Mouse (Mus musculus) NIH3T3 (cell line): ENCODE results near the gene Clcn2.
A peak's percentile ranks its signal among the peaks of the same experiment; 100 is the strongest.

Source experiments
- DNase-seq: peaks from one replicate; pipeline ENCODE4 v3.0.0-alpha.2; 2012; ENCODE audit warnings: low read depth

Clcn2 gene

DNA sequence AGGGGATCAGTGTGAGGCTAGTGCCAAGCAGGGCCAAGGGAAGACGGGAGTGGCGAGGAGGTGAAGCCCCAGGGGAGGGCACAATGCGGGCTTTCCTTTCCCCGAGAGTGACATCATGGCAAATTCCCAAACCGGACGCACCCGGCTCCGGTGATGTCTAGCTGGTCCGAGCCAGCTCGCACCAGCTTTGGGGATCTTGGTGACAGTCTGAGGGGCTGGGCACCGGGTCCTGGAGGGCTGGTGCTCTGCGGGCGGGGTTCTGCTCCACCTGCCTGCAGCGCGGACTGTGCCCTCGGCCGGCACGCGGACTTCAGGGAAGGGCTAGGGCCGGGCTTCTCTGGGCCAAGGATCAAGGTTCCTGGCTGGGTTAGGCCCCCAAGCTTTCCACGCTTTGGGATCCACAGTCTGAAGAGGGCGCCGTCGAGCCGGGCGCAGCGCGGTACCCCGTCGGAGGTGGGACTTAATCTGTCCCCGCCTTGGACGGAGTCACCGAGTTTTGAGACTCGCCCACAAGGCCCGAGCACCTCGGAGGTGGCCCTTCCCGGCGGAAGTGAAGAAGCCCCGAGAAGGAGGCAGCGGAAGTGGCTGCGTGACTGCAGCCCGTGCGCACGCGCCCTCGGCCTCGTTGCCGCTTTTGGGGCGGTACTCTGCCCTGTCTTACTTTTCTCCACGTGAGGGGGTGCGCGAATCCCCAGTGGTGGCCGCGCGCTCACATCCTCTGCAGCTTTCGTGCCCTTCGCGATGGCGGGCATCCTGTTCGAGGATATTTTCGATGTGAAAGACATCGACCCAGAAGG lies at the start of gene Clcn2, which contains the start of gene Polr2h:
Gene Clcn2, minus strand, starts transcription at position 566 of the 797 bp plus-strand sequence.
Gene Polr2h, plus strand, starts transcription at position 485 of the 797 bp plus-strand sequence.
- DNase-seq: peak; percentile 98

DNA sequence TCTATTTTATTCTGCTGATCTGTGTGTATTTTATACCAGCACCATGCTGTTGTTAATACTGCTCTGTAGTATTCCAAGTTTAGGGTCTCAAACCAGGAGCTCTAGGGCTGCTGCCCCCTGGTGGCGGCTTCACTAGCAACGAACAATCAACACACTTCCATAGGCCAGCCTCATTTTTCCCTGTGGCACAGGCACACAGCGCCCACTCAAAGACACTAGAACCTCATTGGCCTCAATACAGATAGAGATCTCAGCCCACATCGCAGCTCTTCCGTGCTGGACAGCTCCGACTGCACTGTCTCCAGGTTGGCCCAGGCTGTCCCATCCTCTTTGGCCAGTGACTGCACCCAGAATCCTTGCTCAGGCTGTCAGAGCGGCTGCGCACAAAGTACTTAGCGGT lies 47.7 kb upstream of the Clcn2 start:
- peak; percentile 74 for DNase-seq

DNA sequence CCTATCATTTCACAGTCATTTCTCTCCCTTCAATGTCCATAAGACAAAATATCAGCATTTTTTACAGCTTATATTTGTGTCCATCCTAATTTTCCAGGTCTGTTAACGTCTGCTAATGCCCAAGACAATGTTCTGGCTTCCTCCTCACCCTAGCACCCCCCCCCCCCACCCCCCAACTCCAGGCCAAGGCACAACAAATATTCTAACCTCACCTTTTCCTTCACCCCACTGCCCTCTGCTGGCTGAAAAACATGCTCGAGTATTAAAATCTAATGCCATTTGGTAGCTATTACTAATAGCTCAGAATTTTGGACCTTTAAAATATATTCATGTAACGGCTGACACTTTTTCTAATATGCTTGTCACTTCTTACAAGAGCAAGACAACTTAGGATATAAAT lies 44.1 kb upstream of the Clcn2 start:
- DNase-seq: peak; percentile 82

- DNase-seq: no peak
Measured at GRCm38 (mm10) chr16:20757385-20757784, 39.8 kb upstream of the Clcn2 start.

DNA sequence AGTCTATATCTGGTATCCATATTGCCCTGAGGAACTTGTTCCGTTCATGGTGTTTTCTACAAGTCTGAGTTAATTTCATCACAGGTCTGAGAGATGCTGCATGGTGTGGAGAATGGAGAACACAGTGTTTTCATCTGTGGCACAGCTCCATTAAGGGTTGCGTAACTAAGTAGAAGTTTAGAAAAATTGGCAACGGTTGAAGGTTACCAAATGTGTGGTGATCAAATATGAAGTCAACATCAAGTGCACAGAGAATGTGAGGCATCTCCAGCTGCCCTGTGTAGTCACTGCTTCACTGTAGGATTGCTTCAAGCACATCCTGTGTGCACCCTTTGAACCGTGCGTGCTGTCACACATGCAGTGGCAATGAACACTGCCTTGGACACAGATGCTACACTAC lies 38.5 kb upstream of the Clcn2 start:
- peak; percentile 78 for DNase-seq

DNA sequence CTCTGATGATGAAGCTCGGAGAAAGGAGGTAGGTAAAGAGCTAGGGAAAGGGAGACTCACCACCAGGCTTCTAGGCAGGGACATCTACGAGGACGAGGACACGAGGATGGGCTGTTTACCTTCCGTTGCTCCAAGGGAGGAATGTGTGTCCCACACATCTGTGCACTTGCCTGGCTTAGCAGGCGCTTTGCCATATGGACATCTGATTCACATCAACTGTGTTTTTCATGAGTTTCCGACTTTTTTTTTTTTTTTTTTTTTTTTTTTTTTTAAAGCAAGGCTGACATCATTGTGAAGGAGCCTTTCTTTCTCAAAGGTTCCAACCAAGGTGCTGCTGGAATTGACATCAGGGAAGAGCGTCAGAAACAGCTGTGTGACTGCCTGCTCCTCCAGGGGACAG lies 33.0 kb upstream of the Clcn2 start:
- peak; percentile 74 for DNase-seq

DNA sequence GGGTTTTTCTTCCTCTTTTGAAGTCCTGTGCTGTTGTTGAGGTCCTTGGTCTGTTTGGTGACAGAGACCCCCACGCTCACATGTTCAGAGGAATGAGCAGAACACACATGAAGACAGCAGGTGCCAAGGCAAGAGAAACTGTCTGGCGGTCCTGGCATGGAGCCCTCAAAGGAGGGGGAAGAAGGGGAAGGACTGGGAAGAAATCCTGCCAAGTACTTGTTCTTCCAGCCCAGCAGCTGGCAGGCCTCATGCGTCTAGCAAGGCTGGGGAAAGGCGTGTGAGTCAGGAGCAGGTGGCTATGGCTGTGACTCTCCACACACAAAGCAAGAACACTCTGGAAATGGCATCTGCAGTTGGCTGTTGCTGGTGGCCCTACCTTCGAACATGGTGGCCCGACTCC lies 29.1 kb upstream of the Clcn2 start:
- DNase-seq: peak; percentile 60

DNA sequence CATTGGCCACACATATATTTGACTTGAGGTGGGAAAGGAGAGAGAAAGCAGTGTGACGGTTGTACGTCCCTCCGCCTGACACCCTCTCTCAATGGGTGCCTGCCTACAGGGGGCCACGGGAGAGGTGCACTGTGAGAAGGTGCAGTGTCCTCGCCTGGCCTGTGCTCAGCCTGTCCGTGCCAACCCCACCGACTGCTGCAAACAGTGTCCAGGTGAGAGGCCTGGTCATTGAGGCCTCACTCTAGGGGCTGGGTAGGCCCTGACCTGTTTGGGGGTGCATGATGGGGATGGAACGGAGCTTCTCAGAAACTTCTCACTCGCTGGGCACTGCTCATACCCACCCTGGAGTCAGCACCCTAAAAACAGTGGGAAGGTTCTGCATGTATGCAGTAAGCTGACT lies 22.3 kb upstream of the Clcn2 start:
- DNase-seq: no peak

DNA sequence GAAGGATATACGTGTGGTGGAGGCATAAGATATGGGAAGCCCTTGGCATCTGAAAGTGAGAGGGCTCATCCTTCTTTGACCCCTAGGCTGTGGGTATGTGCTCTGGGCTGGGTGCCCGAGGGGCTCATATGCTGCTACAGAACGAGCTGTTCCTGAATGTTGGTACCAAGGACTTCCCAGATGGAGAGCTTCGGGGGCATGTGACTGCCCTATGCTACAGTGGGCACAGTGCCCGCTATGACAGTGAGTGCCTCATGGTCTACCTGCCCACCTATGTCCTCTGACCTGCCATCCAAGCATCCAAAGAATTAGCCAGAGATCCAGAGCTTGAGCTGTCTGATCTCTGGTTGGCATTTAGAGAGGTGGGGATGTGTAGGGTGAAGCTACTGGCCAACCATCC lies 19.3 kb upstream of the Clcn2 start:
- DNase-seq: no peak

GRCm38 (mm10) chr16:20736168-20736567 lies 18.6 kb upstream of the Clcn2 start:
- no peak for DNase-seq

DNA sequence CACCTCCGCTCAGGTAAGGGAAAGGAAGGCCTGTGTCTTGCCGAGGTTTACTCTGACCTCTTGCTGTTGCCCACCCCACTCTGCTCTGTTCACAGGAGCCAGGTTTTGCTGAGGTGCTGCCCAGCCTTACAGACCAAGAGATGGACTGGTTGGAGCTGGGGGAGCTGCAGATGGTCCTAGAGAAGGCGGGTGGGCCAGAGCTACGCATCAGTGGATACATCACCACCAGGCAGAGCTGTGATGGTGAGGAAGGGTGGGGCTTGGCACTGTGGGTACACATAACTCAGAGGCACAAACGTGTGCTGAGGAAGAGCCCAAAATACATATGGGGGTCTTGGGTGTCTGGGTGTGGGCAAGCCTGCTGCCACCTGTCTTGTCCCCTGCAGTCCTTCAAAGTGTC lies 18.1 kb upstream of the Clcn2 start:
- DNase-seq: no peak

- DNase-seq: no peak
Measured at GRCm38 (mm10) chr16:20733731-20734730, 16.5 kb upstream of the Clcn2 start, which contains the start of gene Thpo. Gene Thpo (minus strand): TSS chr16:20734511.

DNA sequence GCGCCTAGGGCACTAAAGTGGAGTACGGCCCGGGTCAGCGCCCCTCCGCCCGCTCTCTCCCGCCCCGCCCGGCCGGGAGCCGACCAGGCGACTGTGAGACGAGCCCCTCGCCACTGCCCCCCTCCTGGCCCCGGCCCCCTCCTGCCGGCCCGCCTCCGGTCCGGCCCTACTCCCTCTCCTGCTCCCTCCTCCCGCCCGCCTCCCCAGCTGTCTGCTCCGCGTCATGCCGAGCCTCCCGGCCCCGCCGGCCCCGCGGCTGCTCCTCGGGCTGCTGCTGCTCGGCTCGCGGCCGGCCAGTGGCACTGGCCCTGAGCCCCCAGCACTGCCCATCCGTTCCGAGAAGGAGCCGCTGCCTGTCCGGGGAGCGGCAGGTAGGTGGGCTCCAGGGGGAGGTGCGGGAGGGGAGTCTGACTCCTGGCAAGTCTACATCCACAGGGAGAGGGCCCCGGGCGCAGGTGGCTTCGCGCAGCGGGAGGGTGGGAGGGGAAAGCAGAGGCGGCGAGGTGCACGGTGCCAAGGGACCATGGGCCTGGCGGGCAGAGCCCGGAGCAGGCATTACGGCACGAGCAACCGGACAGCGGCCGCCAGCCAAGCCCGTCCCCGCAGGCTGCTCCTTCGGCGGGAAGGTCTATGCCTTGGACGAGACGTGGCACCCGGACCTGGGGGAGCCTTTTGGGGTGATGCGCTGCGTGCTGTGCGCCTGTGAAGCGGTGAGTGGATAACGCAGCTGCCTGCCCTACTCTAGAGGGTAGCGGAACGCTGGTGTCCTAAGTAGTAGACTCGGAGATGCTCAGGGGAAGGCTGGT lies 15.6 kb upstream of the Clcn2 start, which contains the start of gene Chrd:
Gene Chrd, plus strand, starts transcription at position 203 of the 806 bp plus-strand sequence.
- DNase-seq: peak; percentile 84

DNA sequence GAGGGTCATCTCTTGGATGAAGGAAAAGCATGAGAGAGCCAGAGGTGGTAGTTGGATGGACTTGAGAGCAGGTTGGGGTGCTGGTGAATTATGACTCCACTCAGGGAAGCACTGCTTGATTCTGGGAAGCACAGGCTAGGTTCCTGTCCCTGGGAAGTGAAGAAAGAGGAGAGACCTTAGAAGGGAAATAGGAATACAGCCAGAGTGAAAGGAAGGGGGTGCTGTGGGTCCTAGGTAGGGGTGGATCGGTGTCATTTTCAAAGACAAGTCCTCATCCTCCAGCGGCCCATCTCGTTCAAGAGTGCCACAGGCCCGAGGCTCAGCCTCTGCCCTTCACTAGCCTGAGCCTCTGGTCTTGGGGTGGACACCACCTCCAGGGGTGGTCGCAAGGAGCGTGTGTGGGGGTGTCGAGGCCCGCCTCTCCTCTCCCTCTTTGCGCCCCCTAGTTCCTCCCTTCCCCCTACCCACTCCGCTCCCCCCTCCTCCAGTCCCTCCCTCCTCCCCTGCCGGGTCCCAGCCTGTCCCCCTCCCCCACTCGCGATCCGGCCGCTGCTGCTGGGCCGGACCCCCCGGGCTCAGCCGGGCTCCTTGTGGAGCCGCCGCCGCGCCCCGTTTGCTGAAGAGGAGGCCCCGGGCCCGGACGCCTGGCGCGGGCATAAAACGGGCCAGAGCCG lies 14.8 kb upstream of the Clcn2 start:
- DNase-seq: peak; percentile 53

DNA sequence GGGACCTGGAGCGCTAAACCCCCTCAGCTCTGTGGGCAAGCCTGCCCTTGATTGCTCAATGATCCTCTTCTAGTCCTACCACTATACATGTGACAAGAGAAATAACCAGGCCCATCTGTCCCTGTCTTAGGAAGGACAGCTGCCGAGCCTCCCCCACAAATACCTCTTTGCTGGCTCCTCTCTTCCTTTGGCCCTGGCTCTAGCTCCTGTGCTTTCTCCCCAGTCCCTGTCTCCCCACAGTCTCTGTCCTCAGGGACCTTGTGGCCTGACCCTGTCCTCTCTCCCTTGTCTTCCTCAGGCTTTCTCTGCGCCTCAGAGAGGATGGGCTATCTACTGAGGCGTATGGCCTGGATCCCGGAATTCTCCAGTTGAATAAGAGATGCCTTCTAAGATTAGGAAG lies 14.1 kb upstream of the Clcn2 start:
- DNase-seq: no peak

GRCm38 (mm10) chr16:20730293-20730711 lies 12.8 kb upstream of the Clcn2 start:
- peak; percentile 21 for DNase-seq

- peak; percentile 77 for DNase-seq
Measured at GRCm38 (mm10) chr16:20726384-20726783, 8.8 kb upstream of the Clcn2 start.

- DNase-seq: no peak
Measured at GRCm38 (mm10) chr16:20725750-20726149, 8.2 kb upstream of the Clcn2 start.

- no peak for DNase-seq
Measured at GRCm38 (mm10) chr16:20725321-20725720, 7.8 kb upstream of the Clcn2 start.

DNA sequence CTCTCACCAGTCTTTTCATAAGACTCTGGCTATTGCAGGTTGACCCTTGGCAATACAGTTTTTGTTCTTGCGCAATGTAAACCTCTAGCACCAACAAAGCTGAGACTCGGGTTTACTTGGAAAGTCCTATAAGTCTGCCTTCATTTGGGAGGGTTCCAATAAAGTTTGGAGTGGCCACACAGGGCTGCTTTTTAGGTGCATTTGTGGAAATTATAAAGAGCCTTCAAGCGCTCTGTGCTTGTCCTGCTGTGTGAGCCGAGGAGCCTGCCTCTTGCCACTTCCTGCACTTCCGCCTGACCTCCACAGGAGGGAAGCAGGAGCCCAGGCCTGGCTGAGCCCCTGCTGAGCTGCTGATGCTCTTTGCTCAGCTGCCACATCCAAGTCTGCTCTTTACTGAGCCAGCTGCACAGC lies 6.8 kb upstream of the Clcn2 start:
- peak; percentile 87 for DNase-seq

DNA sequence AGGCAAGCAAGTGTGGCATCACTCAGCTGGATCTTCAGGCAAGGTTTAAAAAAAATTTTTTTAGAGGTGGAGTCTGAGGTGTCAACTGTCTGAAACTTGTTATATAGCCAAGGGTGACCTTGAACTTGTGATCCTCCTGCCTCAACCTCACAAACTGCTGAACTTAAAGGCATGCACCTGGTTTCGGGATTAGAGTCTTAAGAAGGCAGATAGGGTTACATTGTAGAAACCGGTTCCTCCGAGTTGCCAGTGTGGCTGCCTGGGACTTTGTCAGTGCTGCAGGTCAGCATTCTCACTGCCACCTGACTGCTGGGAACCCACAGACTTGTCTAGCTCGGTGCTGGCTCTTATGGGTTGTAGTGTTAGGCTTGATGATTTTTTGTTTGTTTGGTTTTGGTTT lies 5.7 kb upstream of the Clcn2 start:
- no peak for DNase-seq
